Mouse (Mus musculus) hindbrain, embryonic 11.5 days (tissue): ENCODE data around the gene Rpl26. TPM values are rescaled to one million over a fixed set of nuclear protein-coding genes. Genes with fewer than 3 reads are reported as not detected.

ENCODE experiments used
- ATAC-seq: fragments of 200-750 bp; cut with Nextera tagmentation; 2 replicates; pipeline ENCODE4 v1.8.0; 2017; ENCODE audit warnings: mild to moderate bottlenecking, moderate TSS enrichment, moderate library complexity; ENCODE audit not compliant: low FRiP score
- DNase-seq: peaks from one replicate; pipeline ENCODE4 v3.0.0-alpha.2; 2015; ENCODE audit warnings: low spot score
- H3K27ac ChIP-seq: fragments of 300-500 bp; sonication (generic); 2 replicates; pipeline ENCODE4 v1.5.1; 2014; ENCODE audit warnings: mild to moderate bottlenecking, low read depth, low read length
- H3K27me3 ChIP-seq: fragments of 300-500 bp; sonication (generic); 2 replicates; pipeline ENCODE4 v1.6.1; 2014; ENCODE audit warnings: mild to moderate bottlenecking, low read length, moderate library complexity, mixed read lengths; ENCODE audit not compliant: control insufficient read depth, insufficient read depth
- H3K36me3 ChIP-seq: fragments of 300-500 bp; sonication (generic); 2 replicates; pipeline ENCODE4 v1.6.1; 2014; ENCODE audit warnings: mild to moderate bottlenecking, low read length, moderate library complexity, mixed read lengths; ENCODE audit not compliant: control insufficient read depth, insufficient read depth
- H3K4me1 ChIP-seq: fragments of 300-500 bp; sonication (generic); replicated peaks from 2 replicates; pipeline ENCODE4 v1.6.1; 2014; ENCODE audit warnings: low read length, mixed read lengths; ENCODE audit not compliant: control insufficient read depth, insufficient read depth
- H3K4me2 ChIP-seq: fragments of 300-500 bp; sonication (generic); replicated peaks from 2 replicates; pipeline ENCODE4 v1.6.1; 2014; ENCODE audit warnings: mild to moderate bottlenecking, low read depth, low read length
- H3K4me3 ChIP-seq: fragments of 300-500 bp; sonication (generic); 2 replicates; pipeline ENCODE4 v1.5.1; 2014; ENCODE audit warnings: low read depth, low read length
- H3K9ac ChIP-seq: fragments of 300-500 bp; sonication (generic); 2 replicates; pipeline ENCODE4 v1.6.1; 2014; ENCODE audit warnings: low read depth, low read length
- H3K9me3 ChIP-seq: fragments of 300-500 bp; sonication (generic); 2 replicates; pipeline ENCODE4 v1.6.1; 2016; ENCODE audit warnings: low read length; ENCODE audit not compliant: control insufficient read depth
- WGBS: fragments of 180-500 bp; shearing (Covaris S2); extraction: QIAGEN DNeasy Blood & Tissue Kit; methylation state at CpG from one replicate; pipeline ENCODE4 v1.1.7; 2014; 5-methylcytosine and 5-hydroxymethylcytosine counted together
- polyA plus RNA-seq: library from polyadenylated mRNA; unstranded; fragments of >200 nt; fragmentation: Nextera tagmentation; extraction: Ambion mirVana; gene quantifications from 2 replicates; pipeline ENCODE4 v1.2.1, GENCODE M21; 2014

The Rpl26 gene
- polyA plus RNA-seq, 1 experiment from 2014 or later, result 854 TPM

DNA sequence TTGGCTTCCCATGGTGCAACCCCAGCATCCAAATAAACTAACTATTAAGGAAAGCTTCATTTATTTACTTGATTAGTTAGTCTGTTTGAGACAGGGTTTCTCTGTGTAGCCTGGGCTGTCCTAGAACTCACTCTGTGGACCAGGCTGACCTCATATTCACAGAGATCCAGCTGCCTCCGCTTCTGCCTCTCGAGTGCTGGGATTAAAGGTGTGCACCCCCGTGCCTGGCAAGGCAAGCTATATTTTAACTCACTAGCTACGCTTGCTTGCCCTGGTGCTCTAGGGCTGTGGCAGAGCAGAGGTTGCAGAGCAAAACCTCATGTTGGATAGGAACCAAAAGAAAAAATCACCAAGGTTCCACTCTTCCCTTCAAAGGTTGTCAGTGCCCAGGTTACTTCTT lies 39.1 kb downstream of the Rpl26 start:
- H3K27ac ChIP-seq, result no peak overlapping the region
- ATAC-seq, result no peak
- no peak for DNase-seq
- WGBS, result 70% methylated on average over 4 of the region's 4 CpGs
- peak overlapping the region; percentile 39 for H3K4me3 ChIP-seq
- H3K9me3 ChIP-seq, result no peaks in the 10 kb centered on the region
- no peaks in the 10 kb centered on the region for H3K36me3 ChIP-seq
- no peaks in the 10 kb centered on the region for H3K4me1 ChIP-seq
- H3K27me3 ChIP-seq, result no peaks in the 10 kb centered on the region
- H3K9ac ChIP-seq, result peak overlapping the region; percentile 61; the same call in 1 of the 2 replicates
- peak overlapping the region; percentile 54 for H3K4me2 ChIP-seq

DNA sequence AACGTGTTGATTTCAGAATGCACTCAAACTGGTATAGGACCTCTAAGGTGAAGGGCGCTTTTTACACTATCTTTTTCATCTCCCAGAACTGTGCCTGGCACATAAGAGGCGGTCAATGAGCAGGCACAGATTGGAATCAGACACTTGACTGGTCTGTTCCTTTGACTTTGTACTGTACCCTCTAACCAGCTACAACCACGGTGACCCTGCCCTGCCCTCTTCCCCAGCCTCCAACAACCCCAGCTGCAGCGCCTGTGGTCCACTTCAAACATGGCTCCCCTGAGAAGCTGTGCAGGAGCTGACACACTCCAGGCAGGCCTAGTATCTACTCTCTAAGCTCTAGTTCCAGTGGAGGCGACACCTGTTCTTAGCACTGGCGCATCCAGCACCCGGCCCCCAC lies 41.3 kb downstream of the Rpl26 start:
- Histone ChIP-seq H3K4me3 (no peak overlapping the region), H3K36me3 (no peaks in the 10 kb centered on the region), H3K4me1 (no peaks in the 10 kb centered on the region), H3K9me3 (no peaks in the 10 kb centered on the region), H3K9ac (no peak overlapping the region), H3K27ac (no peak overlapping the region), H3K27me3 (peaks cover 6% of the 10 kb centered on the region), H3K4me2 (no peak overlapping the region)
- WGBS, result 87% methylated on average over 8 of the region's 8 CpGs
- ATAC-seq (no peak), DNase-seq (no peak)

DNA sequence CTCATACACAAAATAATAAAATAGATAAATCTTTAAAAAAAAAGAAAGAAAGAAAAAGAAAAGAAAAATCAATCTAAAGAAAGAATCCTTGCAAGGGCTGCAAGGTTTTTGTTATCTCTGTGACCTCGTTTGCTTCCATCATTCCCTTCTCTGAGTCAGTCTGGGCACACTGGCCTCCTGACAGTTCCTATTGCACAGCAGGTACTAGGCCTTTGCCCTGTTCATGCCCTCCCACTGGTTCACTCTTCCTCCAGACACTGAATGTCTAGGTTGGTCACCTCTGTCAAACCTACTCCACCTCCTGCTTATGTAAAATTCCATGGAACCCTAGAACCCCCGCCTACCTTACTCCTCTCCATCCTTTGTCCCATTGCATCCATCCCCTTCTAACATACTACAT lies 43.9 kb downstream of the Rpl26 start:
- Histone ChIP-seq H3K27ac (no peak overlapping the region), H3K36me3 (no peaks in the 10 kb centered on the region), H3K27me3 (peaks cover 7% of the 10 kb centered on the region), H3K4me2 (no peak overlapping the region), H3K4me1 (no peaks in the 10 kb centered on the region), H3K9ac (no peak overlapping the region), H3K4me3 (no peak overlapping the region), H3K9me3 (no peaks in the 10 kb centered on the region)
- ATAC-seq (no peak), DNase-seq (no peak)
- WGBS, result 84% methylated on average over 2 of the region's 2 CpGs

DNA sequence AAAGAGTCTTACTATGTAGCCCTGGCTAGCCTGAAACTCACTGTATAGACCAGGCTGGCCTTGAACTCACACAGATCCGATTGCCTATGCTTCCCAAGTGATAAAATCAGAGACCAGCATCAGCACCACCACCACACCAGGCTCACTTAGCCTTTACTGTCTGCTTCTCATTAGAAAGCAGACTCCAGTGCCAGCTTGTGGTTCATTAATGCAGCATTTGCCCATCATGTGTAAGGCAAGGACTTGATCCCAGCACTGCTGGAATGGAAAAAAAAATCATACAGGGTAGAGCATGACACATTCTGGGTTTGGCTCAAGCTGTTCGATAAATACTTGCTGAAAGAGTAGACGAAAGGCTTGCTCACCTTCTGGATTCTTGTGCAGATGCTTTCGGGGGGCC lies 44.6 kb downstream of the Rpl26 start:
- H3K4me1 ChIP-seq, result no peaks in the 10 kb centered on the region
- no peak overlapping the region for H3K4me3 ChIP-seq
- 90% methylated on average over 4 of the region's 4 CpGs for WGBS
- H3K9ac ChIP-seq, result no peak overlapping the region
- H3K36me3 ChIP-seq, result no peaks in the 10 kb centered on the region
- H3K9me3 ChIP-seq, result no peaks in the 10 kb centered on the region
- H3K27me3 ChIP-seq, result peaks cover 7% of the 10 kb centered on the region
- H3K4me2 ChIP-seq, result no peak overlapping the region
- DNase-seq (no peak), ATAC-seq (no peak)
- H3K27ac ChIP-seq, result no peak overlapping the region

DNA sequence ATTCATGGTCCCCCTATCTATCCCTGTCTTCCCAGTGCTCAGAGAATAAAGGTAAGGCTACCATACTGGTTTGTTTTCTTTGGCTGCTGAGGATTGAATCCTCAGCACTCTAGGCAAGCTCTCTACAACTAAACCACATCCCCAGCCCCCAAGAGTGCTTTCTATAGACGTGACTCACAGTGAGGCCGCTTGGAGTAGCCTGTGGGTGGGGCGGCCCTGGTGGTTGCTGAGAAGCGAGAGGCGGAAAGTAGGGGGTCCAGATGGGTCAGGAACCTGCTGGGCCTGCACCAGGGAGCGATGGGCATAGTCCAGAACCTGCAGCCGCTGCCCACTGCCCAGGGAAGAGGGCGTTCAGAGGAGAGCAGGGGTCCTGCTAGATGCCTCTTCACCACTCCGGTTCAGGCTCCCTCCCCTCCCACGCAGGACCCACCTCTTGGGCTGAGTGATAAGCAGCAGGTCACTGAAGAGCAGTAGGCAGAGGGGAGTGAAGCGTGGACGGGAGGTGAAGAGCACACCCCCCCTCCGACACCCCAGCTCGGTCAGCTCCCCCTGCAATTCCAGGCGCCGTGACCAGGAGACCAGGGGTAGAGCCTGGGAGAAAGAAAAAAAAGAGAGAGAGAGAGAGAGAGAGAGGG lies 45.5 kb downstream of the Rpl26 start:
- ATAC-seq (no peak), DNase-seq (no peak)
- no peaks in the 10 kb centered on the region for H3K36me3 ChIP-seq
- H3K27ac ChIP-seq, result no peak overlapping the region
- H3K27me3 ChIP-seq, result peaks cover 12% of the 10 kb centered on the region
- H3K4me2 ChIP-seq, result peak overlapping the region; percentile 7; the same call in 1 of the 2 replicates
- H3K4me1 ChIP-seq, result no peaks in the 10 kb centered on the region
- no peak overlapping the region for H3K9ac ChIP-seq
- H3K9me3 ChIP-seq, result no peaks in the 10 kb centered on the region
- 10% methylated on average over 13 of the region's 16 CpGs for WGBS
- peak overlapping the region; percentile 13; the same call in 1 of the 2 replicates for H3K4me3 ChIP-seq

DNA sequence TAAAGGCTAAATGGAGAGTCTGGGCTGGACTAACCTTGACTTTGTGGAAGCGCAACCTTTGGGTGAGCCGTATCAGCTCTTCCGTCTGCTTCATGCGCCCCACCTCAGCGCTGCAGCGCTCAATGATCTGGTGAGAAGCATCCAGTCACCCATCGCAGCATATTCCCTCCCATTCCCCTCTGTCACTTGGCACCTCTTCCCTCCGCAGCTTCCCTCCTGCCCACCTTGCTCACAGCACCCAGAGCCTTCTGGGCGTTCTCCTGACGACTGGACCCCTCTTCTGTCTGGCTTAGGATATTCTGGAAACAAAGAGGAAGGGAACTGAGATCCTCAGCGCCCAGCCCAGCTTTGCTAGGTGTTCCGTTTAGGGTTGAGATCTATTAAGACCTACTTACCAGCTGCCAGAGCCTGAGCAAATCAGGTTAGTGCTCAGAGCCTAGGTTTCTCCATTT lies 46.2 kb downstream of the Rpl26 start:
- no peaks in the 10 kb centered on the region for H3K9me3 ChIP-seq
- H3K4me3 ChIP-seq, result peak overlapping the region; percentile 6; the same call in 1 of the 2 replicates
- no peak overlapping the region for H3K27ac ChIP-seq
- DNase-seq (peak; percentile 32), ATAC-seq (no peak)
- H3K9ac ChIP-seq, result no peak overlapping the region
- no peaks in the 10 kb centered on the region for H3K36me3 ChIP-seq
- H3K27me3 ChIP-seq, result peaks cover 12% of the 10 kb centered on the region
- H3K4me2 ChIP-seq, result peak overlapping the region; percentile 26
- H3K4me1 ChIP-seq, result no peaks in the 10 kb centered on the region
- WGBS, result 6% methylated on average over 12 of the region's 12 CpGs

DNA sequence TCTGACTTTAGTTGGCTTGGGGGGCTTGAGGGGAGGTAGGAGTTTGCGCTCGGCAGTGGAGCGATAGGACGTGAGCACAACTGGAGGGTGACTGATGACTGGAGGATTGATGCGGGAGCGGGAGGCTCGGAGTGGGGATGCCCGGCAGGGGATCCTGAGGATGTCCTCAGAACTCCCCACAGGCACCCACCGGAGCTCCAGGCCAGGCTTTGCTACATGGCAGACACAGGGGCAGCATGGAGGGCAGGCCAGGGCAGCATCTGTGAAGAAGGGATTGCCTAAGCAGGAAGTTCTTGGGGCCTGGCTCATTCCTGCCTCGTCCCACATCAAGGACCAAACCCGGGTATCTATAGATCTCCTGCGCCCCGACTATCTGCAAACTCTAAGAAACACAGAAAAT lies 52.5 kb downstream of the Rpl26 start:
- ATAC-seq (no peak), DNase-seq (peak; percentile 28)
- Histone ChIP-seq H3K4me2 (peak overlapping the region; percentile 13; the same call in 1 of the 2 replicates), H3K36me3 (no peaks in the 10 kb centered on the region), H3K4me3 (peak overlapping the region; percentile 36; the same call in 1 of the 2 replicates), H3K4me1 (0 out of 2 replicates have a peak, but pooled peaks cover 3% of the 10 kb centered on the region), H3K9ac (no peak overlapping the region), H3K27me3 (peaks cover 31% of the 10 kb centered on the region), H3K27ac (no peak overlapping the region), H3K9me3 (no peaks in the 10 kb centered on the region)
- WGBS, result 7% methylated on average over 13 of the region's 13 CpGs

DNA sequence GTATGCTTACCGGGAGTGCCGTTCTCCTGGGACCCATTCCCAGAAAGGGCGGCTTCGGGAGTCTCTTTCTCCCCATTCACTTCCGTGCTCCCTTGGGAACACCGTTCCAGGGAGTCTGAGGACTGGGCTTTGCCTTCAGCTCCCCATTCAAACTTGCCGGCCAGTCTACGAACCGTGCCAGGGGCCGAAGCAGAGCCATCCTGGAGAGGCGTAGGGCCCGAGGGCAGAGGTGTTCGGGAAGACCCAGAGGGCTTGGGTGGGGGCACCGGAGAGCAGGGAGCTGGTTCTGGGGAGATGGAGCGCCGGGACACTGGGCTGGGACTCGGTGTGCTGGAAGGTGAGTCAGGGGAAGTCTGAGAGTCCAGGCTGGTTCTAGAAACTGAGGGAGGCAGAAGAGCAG lies 53.0 kb downstream of the Rpl26 start:
- Histone ChIP-seq H3K27me3 (peaks cover 31% of the 10 kb centered on the region), H3K4me1 (0 out of 2 replicates have a peak, but pooled peaks cover 3% of the 10 kb centered on the region), H3K36me3 (no peaks in the 10 kb centered on the region), H3K9me3 (no peaks in the 10 kb centered on the region), H3K4me3 (peak overlapping the region; percentile 36), H3K4me2 (peak overlapping the region; percentile 52), H3K9ac (peak overlapping the region; percentile 56), H3K27ac (no peak overlapping the region)
- peak; percentile 47 for DNase-seq
- WGBS, result 1% methylated on average over 17 of the region's 17 CpGs
- no peak for ATAC-seq

DNA sequence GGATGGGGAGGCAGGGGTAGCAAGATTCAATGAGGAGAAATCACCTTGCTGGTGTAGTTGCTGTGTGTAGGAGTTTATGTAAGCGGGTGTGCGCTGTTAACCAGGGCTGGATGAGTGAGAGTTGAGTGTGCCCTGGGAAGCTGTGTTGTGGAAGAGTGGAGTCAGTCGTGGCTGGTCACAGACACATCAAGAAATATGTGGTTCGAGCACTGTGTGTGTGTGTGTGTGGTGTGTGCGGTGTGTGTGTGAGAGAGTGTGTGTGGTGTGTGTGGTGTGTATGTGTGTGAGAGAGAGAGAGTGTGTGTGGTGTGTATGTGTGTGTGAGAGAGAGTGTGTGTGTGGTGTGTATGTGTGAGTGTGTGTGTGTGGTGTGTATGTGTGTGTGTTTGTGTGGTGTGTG lies 54.1 kb downstream of the Rpl26 start:
- Histone ChIP-seq H3K4me1 (0 out of 2 replicates have a peak, but pooled peaks cover 3% of the 10 kb centered on the region), H3K36me3 (no peaks in the 10 kb centered on the region), H3K27ac (no peak overlapping the region), H3K9ac (no peak overlapping the region), H3K9me3 (no peaks in the 10 kb centered on the region), H3K27me3 (peaks cover 31% of the 10 kb centered on the region), H3K4me2 (no peak overlapping the region), H3K4me3 (no peak overlapping the region)
- ATAC-seq (no peak), DNase-seq (no peak)
- WGBS, result 69% methylated on average over 5 of the region's 5 CpGs
